Mouse (Mus musculus): Measurements from ENCODE around the gene Ccdc121.
"Not testable (repeated sequence)": the region's sequence is repeated elsewhere in the genome, so short reads cannot be mapped to it uniquely, and the experiment has no call there.

- TF ChIP-seq GATA1 (IDR thresholded peaks at IDR 0.05; ENCODE audit: borderline replicate concordance, low read length); FLI1 (IDR thresholded peaks at IDR 0.05; ENCODE audit: low read length): not testable (repeated sequence)
Measured at GRCm38 (mm10) chr1:181510855-181511254, 396 bp downstream of the Ccdc121 start.

Measured in megakaryocyte, embryonic 14.5 days (primary cell).